27 mouse cellular contexts compared by ENCODE assay signal in the genomic region with DNA sequence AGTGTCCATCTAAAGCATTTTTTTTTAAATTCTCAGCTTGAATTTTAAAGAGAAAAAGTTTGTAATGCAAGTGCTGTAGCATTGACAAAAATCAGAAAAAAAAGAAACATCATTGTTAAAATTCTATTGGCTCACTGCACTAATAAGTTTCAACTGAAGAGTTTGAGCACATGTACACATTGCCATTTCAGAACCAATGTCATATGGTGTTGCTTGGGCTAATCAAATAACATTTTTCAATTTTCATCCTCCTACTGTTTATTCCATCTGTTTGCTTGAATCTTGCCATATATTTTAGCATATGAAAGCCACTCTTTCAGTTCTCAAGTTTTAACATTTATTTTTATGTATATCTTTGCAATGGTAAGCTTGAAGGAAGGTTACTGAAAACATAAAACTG.
"Had no signal": no experiment of that assay in that cellular context is flagged by ENCODE, and none has a peak within 500 bp of the region (broad histone marks: within the 10 kb centered on the region; RNA-seq: fewer than 3 reads in every experiment).

No protein-coding gene starts in this region.

- H3K9me3 ChIP-seq: heart, embryonic 10.5 days; heart, embryonic 12.5 days; hindbrain, embryonic 13.5 days; hindbrain, embryonic 15.5 days; kidney, embryonic 15.5 days; limb, embryonic 10.5 days; limb, embryonic 12.5 days; liver, embryonic 13.5 days; liver, embryonic 15.5 days had no signal

- ATAC-seq: hindbrain, postnatal 0 days; intestine, embryonic 16.5 days had no signal

- H3K9ac ChIP-seq: heart, embryonic 12.5 days; hindbrain, embryonic 13.5 days; hindbrain, embryonic 15.5 days; kidney, embryonic 15.5 days; limb, embryonic 12.5 days; liver, embryonic 13.5 days; liver, embryonic 15.5 days had no signal

- H3K27me3 ChIP-seq: heart, embryonic 12.5 days; hindbrain, embryonic 13.5 days; hindbrain, embryonic 15.5 days; kidney, embryonic 15.5 days; limb, embryonic 12.5 days; liver, embryonic 13.5 days; liver, embryonic 15.5 days had no signal

- H3K4me1 ChIP-seq: heart, embryonic 10.5 days; heart, embryonic 12.5 days; hindbrain, embryonic 13.5 days; hindbrain, embryonic 15.5 days; kidney, embryonic 15.5 days; limb, embryonic 10.5 days; limb, embryonic 12.5 days; liver, embryonic 13.5 days; liver, embryonic 15.5 days had no signal

- H3K4me3 ChIP-seq: gastrocnemius, adult 2 months; heart, embryonic 10.5 days; heart, embryonic 12.5 days; hindbrain, embryonic 13.5 days; hindbrain, embryonic 15.5 days; kidney, embryonic 15.5 days; layer of hippocampus, adult 2 months; left cerebral cortex, adult 2 months; limb, embryonic 10.5 days; limb, embryonic 12.5 days; liver, embryonic 13.5 days; liver, embryonic 15.5 days had no signal

- H3K4me2 ChIP-seq: heart, embryonic 12.5 days; hindbrain, embryonic 13.5 days; hindbrain, embryonic 15.5 days; kidney, embryonic 15.5 days; limb, embryonic 12.5 days; liver, embryonic 11.5 days; liver, embryonic 13.5 days; liver, embryonic 15.5 days had no signal

- DNase-seq: gastrocnemius, adult 2 months; gastrocnemius, postnatal 10 days; gastrocnemius, postnatal 25 days; heart, adult 18-20 months; heart, postnatal 10 days; heart, postnatal 4 days; kidney, adult 11 months; kidney, adult 2 months; kidney, adult 9 months; kidney, postnatal 25 days; kidney, postnatal 4 days; liver; liver, embryonic 13.5 days had no signal

- H3K27ac ChIP-seq: gastrocnemius, adult 2 months; heart, embryonic 10.5 days; hindbrain, embryonic 13.5 days; hindbrain, embryonic 15.5 days; hindbrain, postnatal 0 days; kidney, embryonic 15.5 days; kidney, postnatal 0 days; layer of hippocampus, adult 2 months; left cerebral cortex, adult 2 months; limb, embryonic 10.5 days; limb, embryonic 12.5 days; liver, embryonic 13.5 days; liver, embryonic 15.5 days had no signal

- H3K36me3 ChIP-seq: heart, embryonic 10.5 days; heart, embryonic 12.5 days; hindbrain, embryonic 13.5 days; hindbrain, embryonic 15.5 days; kidney, embryonic 15.5 days; limb, embryonic 10.5 days; limb, embryonic 12.5 days; liver, embryonic 13.5 days; liver, embryonic 15.5 days had no signal
